Mouse (Mus musculus) cerebellum, adult 18-20 months (tissue): ENCODE data around the gene Fancg.

Source experiments
- DNase-seq, 2 experiments: peaks; one replicate each; pipeline ENCODE4 v3.0.0; 2021

Gene Fancg

DNA sequence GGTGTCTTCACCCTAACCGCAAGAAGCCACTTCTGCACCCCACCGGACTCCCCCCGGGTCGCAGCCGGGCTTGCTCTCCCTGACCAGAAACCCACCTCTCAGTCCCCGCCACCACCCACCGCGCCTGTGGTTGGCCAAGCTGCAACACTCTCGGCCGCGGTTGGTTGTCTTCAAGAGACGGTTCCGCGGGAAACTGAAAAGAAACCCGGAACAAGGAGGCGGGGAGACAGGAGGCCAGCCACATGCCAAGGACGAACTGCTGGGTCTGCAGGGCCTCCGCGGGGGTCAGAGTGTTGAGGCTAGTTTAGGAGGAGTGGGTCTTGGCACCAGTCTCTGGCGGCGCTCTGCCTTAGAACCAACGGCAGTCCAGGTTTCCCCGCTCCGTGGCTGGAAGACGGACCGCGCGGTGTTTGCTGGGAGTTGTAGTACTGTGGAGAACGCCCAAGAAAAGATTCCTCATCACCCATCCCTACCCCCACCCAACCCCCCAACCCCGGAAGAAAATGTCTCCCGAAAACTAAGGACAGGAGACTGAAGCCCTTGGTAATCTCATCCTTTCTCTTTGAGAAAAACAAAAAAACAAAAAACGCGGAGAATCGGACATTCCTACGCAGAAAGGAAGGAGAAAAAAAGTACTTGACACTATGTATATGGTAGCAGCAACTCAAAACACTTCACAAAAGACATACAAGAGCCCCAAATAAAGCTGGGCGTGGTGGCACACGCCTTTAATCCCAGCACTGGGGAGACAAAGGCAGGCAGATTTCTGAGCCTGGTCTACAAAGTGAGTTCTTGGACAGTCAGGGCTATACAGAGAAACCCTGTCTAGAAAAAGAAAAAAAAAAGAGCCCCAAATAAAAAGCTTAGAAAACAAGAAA, at the start of gene Fancg:
Gene Fancg, minus strand, starts transcription at position 346 of the 878 bp plus-strand sequence.
- DNase-seq: peak; percentile 85 to 86

- DNase-seq: no peak
Observed at GRCm38 (mm10) chr4:43059697-43060096, 49.4 kb upstream of the Fancg start.

GRCm38 (mm10) chr4:43058753-43059654, 48.7 kb upstream of the Fancg start, which contains the start of gene Unc13b:
Unc13b (plus strand) TSS chr4:43058953.
- peak; percentile 90 to 94 for DNase-seq

DNA sequence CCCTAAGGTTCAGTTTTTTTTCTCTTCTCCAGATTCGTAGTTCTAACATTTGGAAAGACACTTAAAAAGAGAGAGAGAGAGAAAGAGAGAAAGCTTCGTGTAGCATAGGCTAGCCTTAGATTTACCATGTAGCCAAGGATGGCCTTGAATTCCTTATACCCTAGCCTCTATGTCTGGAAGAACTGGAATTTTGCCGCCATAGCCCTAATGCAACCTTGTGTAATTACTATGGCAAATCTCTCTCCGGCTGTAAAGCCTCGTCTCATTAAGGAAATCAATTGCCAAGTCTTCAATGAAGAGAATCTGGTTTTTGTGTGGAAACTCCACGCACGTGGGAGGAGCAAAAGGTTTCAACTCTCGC, 48.1 kb upstream of the Fancg start:
- DNase-seq: no peak

DNA sequence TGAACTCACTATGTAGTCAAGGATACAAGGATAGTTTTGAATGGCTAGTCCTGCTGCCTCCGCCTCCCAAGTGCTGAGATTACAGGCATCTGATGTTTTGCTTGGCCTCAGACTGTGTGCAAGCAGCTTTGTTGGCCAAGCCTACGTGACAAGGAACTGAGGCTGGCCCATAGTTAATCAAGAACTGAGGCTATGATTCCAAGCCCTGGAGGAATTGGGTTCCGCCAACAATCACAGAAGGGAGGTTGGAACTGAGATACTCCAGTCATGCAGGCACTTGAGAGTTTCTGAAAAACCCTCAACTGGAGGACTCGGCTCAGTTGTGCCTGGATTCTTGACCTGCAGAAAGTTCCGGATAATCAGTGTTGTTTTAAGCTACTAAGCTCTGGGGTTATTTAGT, 47.3 kb upstream of the Fancg start:
- DNase-seq: no peak

DNA sequence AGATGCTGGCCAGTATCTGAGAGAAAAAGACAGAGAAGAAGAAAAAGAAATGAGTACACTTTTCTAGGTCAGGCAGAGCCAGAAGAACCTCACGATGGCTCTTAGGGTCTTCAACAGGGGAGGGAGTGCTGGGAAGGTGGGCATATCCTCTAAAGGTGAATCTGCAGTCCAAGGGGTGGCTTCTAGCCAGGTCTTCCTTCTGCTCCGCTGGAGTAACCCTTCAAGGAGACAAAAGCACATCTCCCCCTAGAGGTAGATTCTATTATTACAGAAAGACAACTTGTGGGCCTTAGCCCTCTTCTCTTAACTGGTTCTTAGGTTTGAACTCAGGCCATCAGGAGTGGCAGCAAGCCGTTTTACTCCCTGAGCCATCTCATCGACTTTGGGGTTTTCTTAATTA, 42.3 kb upstream of the Fancg start:
- peak; percentile 71 to 73 for DNase-seq

- DNase-seq: peak; percentile 72 to 80
Observed at GRCm38 (mm10) chr4:43047231-43047630, 36.9 kb upstream of the Fancg start.

GRCm38 (mm10) chr4:43046607-43047006, 36.3 kb upstream of the Fancg start:
- no peak for DNase-seq

- DNase-seq: peak; percentile 92 to 97
Observed at GRCm38 (mm10) chr4:43045659-43046302, 35.5 kb upstream of the Fancg start, which contains the start of gene Fam214b. Fam214b (minus strand) TSS chr4:43046220.

DNA sequence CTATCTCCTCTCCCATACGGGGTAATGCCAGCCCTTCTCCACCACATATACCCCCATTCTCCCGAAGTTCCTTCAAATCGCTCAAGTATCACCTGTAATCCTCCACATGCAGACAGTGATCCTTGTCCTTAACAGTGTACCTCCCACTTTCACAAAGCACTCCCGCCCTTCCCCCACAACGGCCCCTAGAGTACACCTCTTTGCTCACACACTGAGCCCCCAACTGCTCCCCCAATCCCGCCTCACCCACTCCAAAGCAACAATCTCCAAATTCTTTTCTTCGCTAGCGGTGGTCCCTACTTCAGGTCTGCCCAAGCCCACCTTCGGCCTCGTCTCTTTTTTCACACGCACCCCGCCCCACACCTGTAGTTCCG, 35.0 kb upstream of the Fancg start:
- DNase-seq: peak in 1 of 2 experiments; percentile 51

- DNase-seq: no peak
Observed at GRCm38 (mm10) chr4:43044673-43045072, 34.4 kb upstream of the Fancg start.

GRCm38 (mm10) chr4:43043644-43044357, 33.5 kb upstream of the Fancg start:
- DNase-seq: no peak

- DNase-seq: no peak
Observed at GRCm38 (mm10) chr4:43040881-43041547, 30.7 kb upstream of the Fancg start.

DNA sequence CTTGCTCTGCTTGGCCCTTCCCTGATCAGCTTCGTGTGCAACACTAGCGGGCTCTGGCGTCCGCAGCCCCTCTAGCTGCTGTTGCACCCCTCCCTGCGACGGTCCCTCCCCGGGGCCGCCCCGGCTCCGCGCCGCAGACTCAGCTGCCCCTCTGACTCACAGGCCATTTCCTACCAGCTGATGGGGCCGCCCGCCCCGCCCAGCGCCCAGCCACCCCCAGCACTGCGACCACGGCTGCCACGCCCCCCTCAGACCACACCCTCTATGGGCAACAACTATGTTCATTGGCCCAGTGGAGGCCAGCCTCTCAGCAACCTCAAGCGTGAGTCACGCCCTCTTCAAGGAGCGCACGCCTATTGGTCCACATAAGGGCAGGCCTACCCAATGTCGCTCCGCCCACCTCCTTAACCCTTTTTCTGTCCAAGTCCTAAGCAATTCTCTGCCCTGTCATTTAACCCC, 29.8 kb upstream of the Fancg start:
- peak; percentile 90 to 98 for DNase-seq

DNA sequence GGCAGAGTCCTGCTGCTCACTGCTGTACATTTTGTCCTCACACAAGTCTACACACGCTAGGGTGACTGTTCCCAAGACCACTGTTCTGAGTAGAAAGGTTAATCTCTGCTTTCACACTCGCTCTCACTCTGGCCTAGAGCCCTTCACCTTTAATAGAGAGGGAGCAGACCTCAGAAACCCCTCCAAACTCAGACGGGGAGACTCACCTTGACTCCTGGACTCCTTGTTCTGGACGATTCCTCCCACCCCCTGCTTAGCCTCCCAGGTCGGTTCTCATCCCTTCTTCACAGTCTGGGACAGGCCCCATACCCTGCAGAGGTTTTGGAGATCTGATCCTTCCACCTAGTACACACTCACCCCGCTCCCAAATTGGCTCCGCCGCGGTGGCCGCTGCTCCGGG, 29.3 kb upstream of the Fancg start:
- DNase-seq: no peak

DNA sequence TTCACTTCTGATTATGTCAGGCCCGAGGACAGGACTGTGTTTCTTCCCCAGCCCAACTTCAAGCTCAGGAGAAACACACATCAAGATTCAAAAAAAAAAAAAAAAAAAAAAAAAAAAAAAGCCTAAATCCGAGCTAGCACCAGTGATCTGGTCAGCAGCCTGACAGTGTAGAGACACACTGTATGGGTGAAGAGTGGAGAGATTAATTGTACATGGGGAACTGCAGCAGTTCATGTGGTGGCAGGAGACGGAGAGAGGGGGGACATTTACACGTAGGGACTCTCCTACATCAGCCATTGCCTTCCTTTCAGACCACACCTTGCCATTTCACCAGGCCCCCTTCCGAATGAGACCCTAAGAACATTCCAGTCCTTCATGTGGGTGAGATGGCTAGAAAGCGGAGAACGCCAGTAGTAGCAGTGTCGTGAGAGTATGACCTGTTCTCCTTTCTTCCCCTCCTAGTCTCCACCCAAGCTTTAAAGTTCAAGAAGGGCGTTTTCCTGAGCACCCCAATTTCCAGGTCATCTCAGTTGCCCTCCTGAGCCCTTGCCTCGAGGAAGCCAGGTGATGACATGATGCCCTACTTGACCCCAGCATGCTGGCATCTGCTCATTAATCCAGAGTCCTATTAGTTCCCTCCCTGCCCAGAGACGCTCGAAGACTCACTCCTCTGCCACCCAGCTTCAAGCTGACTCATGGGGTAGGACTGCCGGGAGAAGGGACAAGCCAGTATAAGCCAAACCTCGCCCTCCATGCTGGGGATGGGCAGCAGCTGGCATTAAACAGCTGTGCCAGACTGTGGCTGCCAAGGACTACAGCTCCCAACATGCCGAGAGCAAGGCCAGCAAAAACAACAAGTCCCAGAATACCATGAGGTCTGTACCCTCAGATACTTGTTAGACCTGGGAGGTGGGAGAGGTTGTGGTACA, 28.5 kb upstream of the Fancg start:
- no peak for DNase-seq

- no peak for DNase-seq
Observed at GRCm38 (mm10) chr4:43037860-43038566, 27.7 kb upstream of the Fancg start.

GRCm38 (mm10) chr4:43036356-43036755, 26.1 kb upstream of the Fancg start:
- DNase-seq: no peak

DNA sequence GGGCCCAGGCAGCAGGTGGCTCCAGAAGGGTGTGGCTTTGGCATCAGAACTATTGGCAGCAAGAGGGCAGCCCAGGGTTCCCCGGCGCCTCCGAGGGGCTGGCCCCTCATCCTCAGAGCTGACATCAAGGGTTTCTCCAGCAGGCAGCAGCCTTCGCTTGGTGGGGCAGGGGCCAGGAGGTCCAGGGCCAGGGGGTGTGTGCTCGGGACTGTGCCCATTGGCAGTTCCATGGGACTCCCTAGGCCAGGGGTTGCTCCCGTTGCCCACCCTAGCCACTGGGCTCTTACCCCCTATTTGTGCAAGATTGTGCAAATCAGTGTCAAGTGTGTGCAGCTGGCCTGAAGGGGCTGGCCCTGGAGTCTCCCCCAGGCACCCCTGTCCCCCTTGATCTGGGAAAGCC, 25.5 kb upstream of the Fancg start:
- no peak for DNase-seq

DNA sequence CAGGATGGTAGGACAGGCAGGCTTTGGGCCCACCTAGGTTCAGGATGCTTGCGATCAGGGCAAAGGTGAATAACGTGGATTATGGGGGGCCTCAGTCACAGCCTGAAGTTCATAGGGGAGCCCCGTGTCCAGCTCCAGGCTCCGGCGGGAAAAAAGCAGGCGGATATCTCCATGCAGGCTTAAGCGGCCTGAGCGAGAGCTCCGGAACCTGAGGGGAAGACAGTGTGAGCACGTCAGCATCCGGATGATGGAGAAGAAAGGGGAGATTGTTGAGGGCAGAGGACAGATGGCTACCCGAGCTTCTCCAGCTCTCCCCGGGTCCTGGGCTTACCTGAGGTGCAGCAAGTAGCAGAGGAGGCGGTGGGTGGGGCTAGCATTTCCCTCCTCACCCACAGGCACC, 23.2 kb upstream of the Fancg start:
- no peak for DNase-seq
